Mouse (Mus musculus) forebrain, embryonic 11.5 days (tissue): ENCODE measurements around the gene Olfr1047. TPM values are rescaled to one million over a fixed set of nuclear protein-coding genes. Genes with fewer than 3 reads are reported as not detected.
"Not testable (repeated sequence)": the region's sequence is repeated elsewhere in the genome, so short reads cannot be mapped to it uniquely, and the experiment has no call there.

Experiments
- ATAC-seq: fragments of 200-750 bp; cut with Nextera tagmentation; replicated peaks from 2 replicates; pipeline ENCODE4 v1.8.0; 2017; ENCODE audit warnings: moderate TSS enrichment; ENCODE audit not compliant: low FRiP score
- DNase-seq: peaks from one replicate; pipeline ENCODE4 v3.0.0-alpha.2; 2017; ENCODE audit warnings: low spot score
- H3K27ac ChIP-seq: fragments of 300-500 bp; sonication (generic); 2 replicates; pipeline ENCODE4 v1.5.1; 2014; ENCODE audit warnings: low read depth, low read length
- H3K27me3 ChIP-seq: fragments of 300-500 bp; sonication (generic); 2 replicates; pipeline ENCODE4 v1.6.1; 2014; ENCODE audit warnings: mild to moderate bottlenecking, low read length, mixed read lengths; ENCODE audit not compliant: control insufficient read depth, insufficient read depth
- H3K36me3 ChIP-seq: fragments of 300-500 bp; sonication (generic); 2 replicates; pipeline ENCODE4 v1.6.1; 2014; ENCODE audit warnings: mild to moderate bottlenecking, low read length, moderate library complexity, mixed read lengths; ENCODE audit not compliant: control insufficient read depth, insufficient read depth
- H3K4me1 ChIP-seq: fragments of 300-500 bp; sonication (generic); replicated peaks from 2 replicates; pipeline ENCODE4 v1.6.1; 2014; ENCODE audit warnings: low read length, mixed read lengths; ENCODE audit not compliant: control insufficient read depth, insufficient read depth
- H3K4me2 ChIP-seq: fragments of 300-500 bp; sonication (generic); 2 replicates; pipeline ENCODE4 v1.6.1; 2014; ENCODE audit warnings: low read depth, mild to moderate bottlenecking, low read length, moderate library complexity, mixed read lengths; ENCODE audit not compliant: severe bottlenecking
- H3K4me3 ChIP-seq: fragments of 300-500 bp; sonication (generic); 2 replicates; pipeline ENCODE4 v1.5.1; 2014; ENCODE audit warnings: low read depth, low read length
- H3K9ac ChIP-seq: fragments of 300-500 bp; sonication (generic); 2 replicates; pipeline ENCODE4 v1.6.1; 2014; ENCODE audit warnings: low read length
- H3K9me3 ChIP-seq: fragments of 300-500 bp; sonication (generic); 2 replicates; pipeline ENCODE4 v1.6.1; 2016; ENCODE audit warnings: low read length, mixed read lengths; ENCODE audit not compliant: control insufficient read depth
- WGBS: fragments of 180-500 bp; shearing (Covaris S2); extraction: QIAGEN DNeasy Blood & Tissue Kit; methylation state at CpG from one replicate; pipeline ENCODE4 v1.1.7; 2014; 5-methylcytosine and 5-hydroxymethylcytosine counted together
- polyA plus RNA-seq: library from polyadenylated mRNA; unstranded; fragments of >200 nt; fragmentation: Nextera tagmentation; extraction: Ambion mirVana; gene quantifications from 2 replicates; pipeline ENCODE4 v1.2.1, GENCODE M21; 2014

The Olfr1047 gene
- polyA plus RNA-seq = not detected in 2 replicates

DNA sequence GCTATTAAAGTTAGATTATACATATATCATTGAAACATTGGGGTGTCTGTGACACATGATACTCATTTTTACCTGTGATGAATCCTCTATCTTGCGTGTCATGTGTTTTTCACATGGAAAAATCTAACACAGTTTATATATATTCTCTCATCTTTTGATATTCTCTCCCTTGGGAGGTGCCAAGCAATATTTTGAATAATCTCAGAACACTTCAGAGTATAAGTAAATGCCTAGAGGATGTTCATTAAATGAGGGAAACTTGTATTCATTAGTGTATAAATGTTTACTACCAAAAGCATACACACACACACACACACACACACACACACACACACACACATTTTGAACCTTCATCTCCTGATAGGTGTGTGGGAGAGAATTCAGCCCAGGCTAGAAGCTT lies at the start of gene Olfr1047:
Gene Olfr1047 (minus strand): TSS at position 101 of the 400 bp plus-strand sequence.
- WGBS = 90% methylated on average over 1 of the region's 1 CpGs
- H3K9ac ChIP-seq = no peak within 1 kb of the TSS

GRCm38 (mm10) chr2:86278988-86279387 lies 47.8 kb upstream of the Olfr1047 start, which contains the start of gene Olfr1051:
Gene Olfr1051, minus strand, starts transcription at chr2:86279088.
- H3K4me2 ChIP-seq, H3K9ac ChIP-seq, H3K4me1 ChIP-seq, DNase-seq, H3K36me3 ChIP-seq, ATAC-seq, H3K27me3 ChIP-seq, H3K27ac ChIP-seq, H3K9me3 ChIP-seq, H3K4me3 ChIP-seq: not testable (repeated sequence)

More for the DNA sequence above, at the start of gene Olfr1047:
- DNase-seq (no peak), ATAC-seq (no peak)
- Histone ChIP-seq H3K4me1 (no peaks in the 10 kb centered on the region), H3K27me3 (no peaks in the 10 kb centered on the region), H3K9me3 (no peaks in the 10 kb centered on the region), H3K4me2 (no peak within 1 kb of the TSS), H3K36me3 (no peaks in the 10 kb centered on the region), H3K27ac (no peak within 1 kb of the TSS), H3K4me3 (no peak within 1 kb of the TSS)

DNA sequence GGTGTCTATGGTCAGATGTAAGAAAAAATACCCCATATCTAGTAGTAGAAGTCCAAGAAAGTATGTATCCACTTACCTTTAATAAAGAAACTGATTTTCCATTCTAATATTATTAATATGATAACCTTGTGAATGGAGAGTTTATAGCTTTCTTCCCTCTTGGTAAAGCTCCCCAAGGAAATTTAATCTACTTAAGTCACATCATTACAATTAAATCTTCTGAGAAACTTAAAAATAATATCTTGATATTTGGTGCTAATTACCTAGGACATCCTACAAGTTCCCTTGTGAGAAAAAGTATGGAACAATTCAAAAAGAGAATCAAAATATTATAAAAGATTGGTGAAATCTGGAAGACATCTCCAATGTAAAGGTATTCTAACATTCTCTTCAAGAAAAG lies 27.0 kb upstream of the Olfr1047 start, which contains the start of gene Olfr1049:
Gene Olfr1049 (minus strand): TSS at position 101 of the 400 bp plus-strand sequence.
- not testable (repeated sequence) for H3K4me1 ChIP-seq, H3K4me3 ChIP-seq, H3K9ac ChIP-seq, DNase-seq, ATAC-seq, H3K27me3 ChIP-seq, H3K36me3 ChIP-seq, H3K9me3 ChIP-seq, H3K4me2 ChIP-seq, H3K27ac ChIP-seq

- H3K4me3 ChIP-seq = no peak within 1 kb of the TSS
- DNase-seq = no peak
- H3K9me3 ChIP-seq = no peaks in the 10 kb centered on the region
- no peak within 1 kb of the TSS for H3K4me2 ChIP-seq
- no peaks in the 10 kb centered on the region for H3K4me1 ChIP-seq
- H3K9ac ChIP-seq = no peak within 1 kb of the TSS
- ATAC-seq = no peak
- H3K36me3 ChIP-seq = no peaks in the 10 kb centered on the region
- H3K27ac ChIP-seq = no peak within 1 kb of the TSS
- H3K27me3 ChIP-seq = no peaks in the 10 kb centered on the region
These were observed 9.0 kb upstream of the Olfr1047 start, which contains the start of gene Olfr1048 for GRCm38 (mm10) chr2:86240189-86240588. Gene Olfr1048, minus strand, starts transcription at chr2:86240289.

- 80% methylated on average over 2 of the region's 2 CpGs for WGBS
- no peaks in the 10 kb centered on the region for H3K9me3 ChIP-seq
- H3K4me3 ChIP-seq = no peak within 1 kb of the TSS
- H3K9ac ChIP-seq = no peak within 1 kb of the TSS
- DNase-seq = no peak
- H3K36me3 ChIP-seq = no peaks in the 10 kb centered on the region
- no peaks in the 10 kb centered on the region for H3K4me1 ChIP-seq
- no peak within 1 kb of the TSS for H3K4me2 ChIP-seq
- no peak within 1 kb of the TSS for H3K27ac ChIP-seq
- H3K27me3 ChIP-seq = no peaks in the 10 kb centered on the region
- no peak for ATAC-seq
These were observed 12.0 kb downstream of the Olfr1047 start, which contains the start of gene Olfr1046 for GRCm38 (mm10) chr2:86219214-86219613. Gene Olfr1046, minus strand, starts transcription at chr2:86219314.

DNA sequence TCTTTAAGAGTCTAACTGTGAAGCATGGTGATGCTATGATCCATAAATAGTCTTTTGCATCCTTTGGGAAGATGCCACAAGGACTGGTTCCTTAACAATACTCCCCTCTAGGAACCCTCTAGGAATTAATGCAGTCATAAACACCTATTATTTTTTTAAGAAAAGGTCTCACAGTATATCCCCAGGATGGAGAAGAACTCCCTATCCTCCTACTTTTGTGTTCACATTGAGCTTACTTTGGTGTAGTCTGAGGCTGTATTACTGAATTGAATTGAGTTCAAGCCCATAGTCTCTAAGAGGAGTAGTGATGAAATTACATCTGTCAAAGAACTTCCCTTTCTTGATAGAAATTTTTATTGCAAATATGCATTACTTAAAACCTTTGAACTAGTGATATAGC lies 28.3 kb downstream of the Olfr1047 start, which contains the start of gene Olfr1045:
Gene Olfr1045 (minus strand): TSS at position 101 of the 400 bp plus-strand sequence.
- ATAC-seq (no peak), DNase-seq (no peak)
- Histone ChIP-seq H3K27me3 (no peaks in the 10 kb centered on the region), H3K9ac (no peak within 1 kb of the TSS), H3K27ac (no peak within 1 kb of the TSS), H3K4me3 (no peak within 1 kb of the TSS), H3K9me3 (no peaks in the 10 kb centered on the region), H3K36me3 (no peaks in the 10 kb centered on the region), H3K4me1 (no peaks in the 10 kb centered on the region), H3K4me2 (no peak within 1 kb of the TSS)

DNA sequence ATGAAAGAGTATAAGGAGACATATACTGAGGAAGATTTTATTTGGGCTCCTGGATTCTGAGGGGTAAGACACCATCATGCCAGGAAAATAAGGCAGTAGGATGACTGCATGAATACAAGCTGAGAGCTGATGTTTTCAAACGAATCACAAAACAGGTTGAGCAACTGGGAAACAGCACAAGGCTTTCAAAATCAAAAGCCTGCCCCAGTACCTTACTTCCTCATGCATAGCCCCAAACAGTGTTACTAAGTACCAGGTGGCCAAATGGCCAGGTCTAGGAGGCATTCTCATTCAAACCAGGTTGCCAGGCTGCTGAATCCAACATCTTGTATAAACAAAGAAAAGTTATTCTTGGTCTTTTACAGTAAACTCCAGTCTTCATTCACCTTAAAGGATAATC lies 35.3 kb downstream of the Olfr1047 start:
- Histone ChIP-seq H3K9me3 (no peaks in the 10 kb centered on the region), H3K9ac (no peak overlapping the region), H3K4me2 (no peak overlapping the region), H3K4me1 (no peaks in the 10 kb centered on the region), H3K27ac (no peak overlapping the region), H3K36me3 (no peaks in the 10 kb centered on the region), H3K27me3 (no peaks in the 10 kb centered on the region), H3K4me3 (no peak overlapping the region)
- ATAC-seq (no peak), DNase-seq (no peak)
- 69% methylated on average over 1 of the region's 1 CpGs for WGBS

DNA sequence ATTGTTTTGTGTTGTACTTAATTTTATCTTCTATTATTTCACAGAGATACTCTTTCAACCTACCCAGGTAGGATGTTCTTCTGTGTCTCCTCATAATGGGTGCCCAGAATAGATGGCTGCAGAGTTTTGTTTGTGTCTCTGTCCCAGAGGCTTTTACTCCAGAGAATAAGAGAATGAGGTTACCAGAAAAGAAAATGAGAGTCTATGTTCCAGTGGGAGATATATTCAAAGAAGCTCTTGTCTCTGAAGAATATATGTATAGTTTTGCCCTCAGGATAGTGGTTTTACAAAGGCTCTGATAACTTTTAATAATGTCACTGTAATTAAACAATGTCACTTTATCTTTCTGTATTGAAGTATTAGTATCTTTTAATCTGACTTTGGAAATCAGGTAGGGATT lies 45.6 kb downstream of the Olfr1047 start, which contains the start of gene Olfr52:
Gene Olfr52 (minus strand): TSS at position 101 of the 400 bp plus-strand sequence.
- ATAC-seq (no peak), DNase-seq (no peak)
- Histone ChIP-seq H3K36me3 (no peaks in the 10 kb centered on the region), H3K4me1 (no peaks in the 10 kb centered on the region), H3K4me2 (no peak within 1 kb of the TSS), H3K4me3 (no peak within 1 kb of the TSS), H3K9me3 (no peaks in the 10 kb centered on the region), H3K9ac (no peak within 1 kb of the TSS), H3K27me3 (no peaks in the 10 kb centered on the region), H3K27ac (no peak within 1 kb of the TSS)

GRCm38 (mm10) chr2:86179950-86180349 lies 51.3 kb downstream of the Olfr1047 start:
- H3K9ac ChIP-seq = no peak overlapping the region
- no peaks in the 10 kb centered on the region for H3K27me3 ChIP-seq
- H3K36me3 ChIP-seq = no peaks in the 10 kb centered on the region
- no peak overlapping the region for H3K4me2 ChIP-seq
- WGBS = 87% methylated on average over 3 of the region's 3 CpGs
- H3K27ac ChIP-seq = no peak overlapping the region
- H3K9me3 ChIP-seq = no peaks in the 10 kb centered on the region
- H3K4me1 ChIP-seq = no peaks in the 10 kb centered on the region
- DNase-seq = no peak
- no peak overlapping the region for H3K4me3 ChIP-seq
- ATAC-seq = no peak
